In the genomic region with DNA sequence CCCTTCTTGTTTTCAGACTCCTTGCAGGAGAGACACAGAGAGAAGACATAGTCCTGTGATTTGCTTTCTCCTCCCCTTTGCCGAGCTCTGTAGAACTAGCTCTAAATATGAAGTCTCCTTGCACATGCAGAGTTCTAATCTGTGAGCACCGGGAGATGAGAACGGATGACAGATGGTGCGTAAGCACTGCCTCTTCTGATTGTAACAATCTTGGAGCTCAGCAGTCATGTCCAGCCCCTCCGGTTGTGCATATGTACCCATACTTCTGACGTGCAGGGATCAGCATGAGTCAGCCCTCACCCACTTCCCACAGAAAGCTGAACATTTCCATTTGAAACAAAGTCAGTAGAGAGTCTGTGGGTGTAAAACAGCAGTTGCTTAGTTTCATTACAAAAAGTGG, we compare ENCODE assay signal across 14 mouse cellular contexts. TPM values are rescaled to one million over a fixed set of nuclear protein-coding genes. Genes with fewer than 3 reads are reported as not detected.
DNase-seq lines count a peak whose midpoint lies in the region; ATAC-seq and TF ChIP-seq lines count a peak whose summit lies in the region.
"Had no signal": no experiment of that assay in that cellular context is flagged by ENCODE, and none has a peak within 500 bp of the region (broad histone marks: within the 10 kb centered on the region; RNA-seq: fewer than 3 reads in every experiment).

No protein-coding gene starts in this region.

- no peak for ATAC-seq in midbrain, embryonic 14.5 days (ENCODE audit: low FRiP score, low TSS enrichment)
- ATAC-seq in midbrain, postnatal 0 days (ENCODE audit: low FRiP score): no peak

- no peak overlapping the region for H3K4me2 ChIP-seq in midbrain, embryonic 14.5 days (ENCODE audit: low read length)
- no peak overlapping the region for H3K4me2 ChIP-seq in midbrain, postnatal 0 days (ENCODE audit: low read depth, low read length, poor library complexity, severe bottlenecking)

- H3K9me3 ChIP-seq in midbrain, embryonic 14.5 days (ENCODE audit: control insufficient read depth, low read length): no peaks in the 10 kb centered on the region
- H3K9me3 ChIP-seq in midbrain, postnatal 0 days (ENCODE audit: low read length): no peaks in the 10 kb centered on the region

- WGBS in midbrain, embryonic 14.5 days: 80% methylated on average over 6 of the region's 6 CpGs
- 79% methylated on average over 6 of the region's 6 CpGs for WGBS in midbrain, postnatal 0 days

- no peak for DNase-seq in midbrain, embryonic 14.5 days
- DNase-seq in midbrain, postnatal 0 days (ENCODE audit: low spot score): no peak
- peak; percentile 38 to 57 for DNase-seq in frontal cortex, postnatal 10 days (ENCODE audit: low spot score in 2 of 2)
- peak; percentile 65 to 75 for DNase-seq in left cerebral cortex, adult 2 months (ENCODE audit: extremely low spot score in 1 of 2, low spot score in 2 of 2)
- DNase-seq in telencephalon, adult 2 months (ENCODE audit: low read depth, low spot score): peak; percentile 97
- DNase-seq in adrenal gland, adult (ENCODE audit: inconsistent age in 2 of 2, low spot score in 1 of 2): no peak
- no peak for DNase-seq in heart, adult 8-10 months (ENCODE audit: low spot score)
- DNase-seq: adrenal gland, postnatal 25 days; cerebellum, adult 11-12 months; embryo, embryonic 11 days; gastrocnemius, postnatal 36 days; kidney, adult 11 months; lung, postnatal 4 days had no signal

- no peaks in the 10 kb centered on the region for H3K36me3 ChIP-seq in midbrain, embryonic 14.5 days (ENCODE audit: control insufficient read depth, insufficient read depth, low read length)
- H3K36me3 ChIP-seq in midbrain, postnatal 0 days (ENCODE audit: insufficient read depth, low read length): no peaks in the 10 kb centered on the region

- H3K27me3 ChIP-seq in midbrain, embryonic 14.5 days (ENCODE audit: control insufficient read depth, insufficient read depth, low read length): no peaks in the 10 kb centered on the region
- H3K27me3 ChIP-seq in midbrain, postnatal 0 days (ENCODE audit: insufficient read depth, low read length): no peaks in the 10 kb centered on the region

- TF ChIP-seq CTCF in midbrain, postnatal 0 days (IDR thresholded peaks at IDR 0.05): no peak
- no peak for TF ChIP-seq CTCF in left cerebral cortex, adult 2 months (IDR thresholded peaks at IDR 0.05)

- no peak overlapping the region for H3K9ac ChIP-seq in midbrain, embryonic 14.5 days (replicated peaks; ENCODE audit: low read length)
- no peak overlapping the region for H3K9ac ChIP-seq in midbrain, postnatal 0 days (replicated peaks; ENCODE audit: low read length, poor library complexity, severe bottlenecking)
- H3K9ac ChIP-seq: liver, embryonic 14.5 days had no signal

- no peak overlapping the region for H3K4me3 ChIP-seq in midbrain, embryonic 14.5 days (replicated peaks; ENCODE audit: low read depth, low read length)
- no peak overlapping the region for H3K4me3 ChIP-seq in midbrain, postnatal 0 days (ENCODE audit: low read depth, low read length)
- H3K4me3 ChIP-seq in left cerebral cortex, adult 2 months: no peak overlapping the region

- intact Hi-C loops in left cerebral cortex, adult 2 months (cut with DNase I): loop anchor here (1.0 to 5.0 kb wide), 3 partner anchors 28 to 157 kb away; no protein-coding TSS in a partner anchor

- peak overlapping the region; percentile 39; the same call in 1 of the 2 replicates for H3K27ac ChIP-seq in midbrain, embryonic 14.5 days (replicated peaks; ENCODE audit: low read depth, low read length)
- H3K27ac ChIP-seq in midbrain, postnatal 0 days (ENCODE audit: low read depth, low read length): no peak overlapping the region
- peak overlapping the region; percentile 93 for H3K27ac ChIP-seq in left cerebral cortex, adult 2 months
- H3K27ac ChIP-seq: liver, embryonic 14.5 days had no signal

- peaks cover 9% of the 10 kb centered on the region for H3K4me1 ChIP-seq in midbrain, embryonic 14.5 days (ENCODE audit: control insufficient read depth, insufficient read depth, low read length)
- peaks cover 6% of the 10 kb centered on the region for H3K4me1 ChIP-seq in midbrain, postnatal 0 days (ENCODE audit: insufficient read depth, low read length)

RNA-seq across cellular contexts. Expression of a gene that starts 5.2 kb away (rescaled TPM):
- polyA plus RNA-seq in midbrain, embryonic 14.5 days (2014; fragmentation: Nextera tagmentation; extraction: Ambion mirVana): 0.41 and 0.57 TPM in 2 replicates
- not detected in 2 replicates for total RNA-seq in midbrain, postnatal 0 days (2014; rRNA removed)
- polyA plus RNA-seq in midbrain, postnatal 0 days (2015; fragmentation: Nextera tagmentation; extraction: Ambion mirVana): 0.98 and 1.1 TPM in 2 replicates
- total RNA-seq in left cerebral cortex, adult 2 months (2021): 1 to 10 TPM; 1.6 to 2.8 TPM
- 1 to 10 TPM in 3 of 4 experiments, under 1 TPM in 1; 0.90 to 2.4 (median 1.5) TPM for total RNA-seq in heart, adult 8-10 months (2022)

RNA-seq across cellular contexts. Expression of a gene that starts 58.5 kb away (rescaled TPM):
- polyA plus RNA-seq in midbrain, embryonic 14.5 days (2014; fragmentation: Nextera tagmentation; extraction: Ambion mirVana): 0.45 and 0.57 TPM in 2 replicates
- 2.5 and 2.8 TPM in 2 replicates for total RNA-seq in midbrain, postnatal 0 days (2014; rRNA removed)
- 1.9 and 2.1 TPM in 2 replicates for polyA plus RNA-seq in midbrain, postnatal 0 days (2015; fragmentation: Nextera tagmentation; extraction: Ambion mirVana)
- 10 to 100 TPM; 12.9 to 13.5 TPM for total RNA-seq in left cerebral cortex, adult 2 months (2021)
- 10 to 100 TPM; 29.8 to 39.9 (median 33.4) TPM for total RNA-seq in heart, adult 8-10 months (2022)

Comparison
In these comparisons a context has a peak if more than half of its experiments do, and no peak if none do; other contexts are left out.
1. DNase-seq: peak in frontal cortex, postnatal 10 days (2 of 2), left cerebral cortex, adult 2 months (2 of 2) and telencephalon, adult 2 months (single experiment); none in midbrain, embryonic 14.5 days (single experiment), midbrain, postnatal 0 days (single experiment), adrenal gland, adult (0 of 2) and heart, adult 8-10 months (single experiment).